Mouse (Mus musculus): ENCODE data around the gene Gm10392.

DNA sequence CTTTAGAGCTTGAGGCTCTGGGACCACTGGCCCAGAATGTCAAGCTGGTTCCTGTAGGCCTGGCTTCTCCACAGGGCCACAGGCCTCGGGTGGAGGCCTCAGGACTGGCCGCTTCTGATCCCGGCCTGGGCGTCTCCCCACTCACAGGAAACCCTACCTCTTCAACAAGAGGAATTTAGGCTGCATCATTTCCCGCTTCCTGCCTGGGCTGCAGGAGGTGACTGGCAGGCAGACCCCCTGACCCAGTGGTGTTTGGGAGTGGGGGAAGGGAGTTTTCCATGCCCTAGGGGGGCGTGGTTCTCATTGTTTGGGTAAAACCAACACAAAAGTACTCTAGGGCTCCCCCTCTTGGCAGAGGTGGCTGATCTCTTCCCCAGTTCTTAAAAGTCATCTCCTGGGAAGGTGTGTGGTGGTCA is 21.6 kb downstream of the Gm10392 start:
- TF ChIP-seq CTCF (IDR thresholded peaks at IDR 0.05; ENCODE audit: low read depth) (peak; percentile 58), EP300 (IDR thresholded peaks at IDR 0.05; ENCODE audit: low read depth) (no peak)
